Mouse (Mus musculus) liver, postnatal 0 days (tissue): Measurements from ENCODE around the gene Rgs12.

Experiments used
- CTCF ChIP-seq: sonication (generic); IDR thresholded peaks from 2 replicates; pipeline ENCODE4 v1.5.1; 2016; ENCODE audit warnings: antibody characterized with exemption, low read depth
- EP300 ChIP-seq: IDR thresholded peaks from 2 replicates; pipeline ENCODE4 v1.6.1; 2016; ENCODE audit warnings: antibody characterized with exemption, low read depth, mild to moderate bottlenecking

DNA sequence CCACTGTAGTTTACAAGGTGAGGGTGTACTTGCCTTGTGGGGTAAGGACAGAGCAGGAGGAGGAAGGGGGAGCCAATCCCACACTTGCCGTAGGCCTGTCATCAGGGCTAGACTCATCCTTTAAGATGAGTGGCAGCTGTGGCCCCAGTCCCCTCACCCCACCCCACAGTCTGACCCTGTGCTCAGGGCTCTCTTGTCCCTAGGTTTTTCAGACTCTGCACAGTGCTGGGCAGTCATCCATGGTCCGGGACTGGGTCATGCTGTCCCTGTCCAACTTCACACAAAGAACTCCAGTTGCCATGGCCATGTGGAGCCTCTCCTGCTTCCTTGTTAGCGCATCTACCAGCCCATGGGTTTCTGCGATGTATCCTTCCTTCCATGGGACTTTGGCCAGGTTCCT lies 42.0 kb upstream of the Rgs12 start:
- no peak for TF ChIP-seq CTCF
- no peak for TF ChIP-seq EP300
